Mouse (Mus musculus) embryo, embryonic 11 days (tissue): ENCODE data around the gene Taok3.

Experiments used
- DNase-seq: peaks from one replicate; pipeline ENCODE4 v3.0.0-alpha.2; 2015

Gene Taok3

DNA sequence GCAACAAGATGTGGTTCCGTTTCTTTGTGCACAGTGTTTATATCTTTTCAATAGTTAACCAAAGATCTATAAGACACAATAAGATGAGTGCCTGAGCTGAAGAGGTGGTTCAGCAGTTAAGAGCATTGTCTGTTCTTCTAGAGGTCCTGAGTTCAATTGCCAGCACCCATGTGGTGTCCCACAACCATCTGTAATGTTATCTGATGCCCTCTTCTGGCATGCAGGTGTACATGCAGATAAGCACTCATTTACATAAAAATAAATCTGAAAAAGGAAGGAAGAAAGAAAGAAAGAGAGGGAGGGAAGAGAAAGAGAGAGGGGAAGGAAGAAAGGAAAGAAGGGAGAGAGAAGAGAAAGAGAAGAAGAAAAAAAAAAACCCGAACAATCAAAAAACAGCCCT lies 186.9 kb downstream of the Taok3 start:
- DNase-seq, result no peak

DNA sequence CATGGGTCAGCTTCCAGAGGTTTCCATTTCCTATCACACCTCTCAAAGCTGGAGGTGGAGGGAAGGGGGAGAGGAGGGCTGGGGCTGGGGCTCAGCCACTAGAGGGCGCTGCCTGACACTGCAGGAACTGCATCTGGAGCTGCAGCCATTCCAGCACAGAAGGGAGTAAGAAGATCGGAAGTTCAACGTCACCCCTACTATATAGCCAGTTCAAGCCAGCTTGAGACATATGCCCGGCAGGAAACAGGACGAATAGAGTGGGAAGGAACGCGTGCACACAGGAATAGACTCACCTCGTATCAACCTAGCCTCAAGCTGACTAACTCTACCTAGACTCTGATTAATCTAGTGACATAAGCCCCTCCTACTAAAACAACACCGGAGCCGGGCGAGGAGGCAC lies 187.8 kb downstream of the Taok3 start:
- DNase-seq, result peak; percentile 74

DNA sequence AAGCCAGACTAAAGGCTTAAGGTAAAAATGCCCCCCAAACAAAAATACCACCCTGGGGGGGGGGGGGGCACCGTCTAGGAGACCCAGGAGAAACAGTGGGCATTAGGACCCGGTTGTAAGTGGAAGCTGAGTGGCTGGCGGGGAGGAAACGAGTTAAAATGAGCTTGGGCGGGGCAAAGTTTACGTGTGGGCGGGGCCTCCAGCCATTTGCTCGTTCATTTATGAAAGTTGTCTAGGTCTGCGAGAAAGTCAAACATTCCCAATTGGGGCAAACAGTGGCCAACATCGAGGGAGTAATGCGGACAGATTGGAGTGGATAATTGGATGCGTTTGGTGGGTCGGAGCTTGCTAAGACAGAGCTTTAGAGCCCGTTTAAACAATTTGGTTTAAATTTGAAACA lies 193.5 kb downstream of the Taok3 start:
- DNase-seq, result peak; percentile 74

DNA sequence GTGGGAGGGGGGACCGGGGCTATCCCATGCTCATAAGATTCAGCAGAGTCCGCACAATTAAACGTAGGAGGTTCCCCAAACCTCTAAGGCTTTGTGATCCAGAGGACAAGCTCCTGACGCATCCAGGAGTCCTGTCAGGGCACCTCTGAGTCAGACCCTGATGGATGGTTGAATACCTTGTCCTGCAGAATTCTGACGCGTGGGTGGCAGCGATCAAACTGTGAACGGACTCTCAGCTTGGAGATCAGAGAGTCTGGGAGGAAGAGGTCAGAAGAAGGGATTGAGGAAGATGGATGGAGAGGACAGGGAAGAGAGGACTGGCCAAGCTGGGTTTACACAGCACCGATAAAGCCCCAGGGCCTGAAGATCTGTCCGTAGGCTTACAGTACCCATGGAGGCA lies 194.0 kb downstream of the Taok3 start:
- DNase-seq, result no peak

DNA sequence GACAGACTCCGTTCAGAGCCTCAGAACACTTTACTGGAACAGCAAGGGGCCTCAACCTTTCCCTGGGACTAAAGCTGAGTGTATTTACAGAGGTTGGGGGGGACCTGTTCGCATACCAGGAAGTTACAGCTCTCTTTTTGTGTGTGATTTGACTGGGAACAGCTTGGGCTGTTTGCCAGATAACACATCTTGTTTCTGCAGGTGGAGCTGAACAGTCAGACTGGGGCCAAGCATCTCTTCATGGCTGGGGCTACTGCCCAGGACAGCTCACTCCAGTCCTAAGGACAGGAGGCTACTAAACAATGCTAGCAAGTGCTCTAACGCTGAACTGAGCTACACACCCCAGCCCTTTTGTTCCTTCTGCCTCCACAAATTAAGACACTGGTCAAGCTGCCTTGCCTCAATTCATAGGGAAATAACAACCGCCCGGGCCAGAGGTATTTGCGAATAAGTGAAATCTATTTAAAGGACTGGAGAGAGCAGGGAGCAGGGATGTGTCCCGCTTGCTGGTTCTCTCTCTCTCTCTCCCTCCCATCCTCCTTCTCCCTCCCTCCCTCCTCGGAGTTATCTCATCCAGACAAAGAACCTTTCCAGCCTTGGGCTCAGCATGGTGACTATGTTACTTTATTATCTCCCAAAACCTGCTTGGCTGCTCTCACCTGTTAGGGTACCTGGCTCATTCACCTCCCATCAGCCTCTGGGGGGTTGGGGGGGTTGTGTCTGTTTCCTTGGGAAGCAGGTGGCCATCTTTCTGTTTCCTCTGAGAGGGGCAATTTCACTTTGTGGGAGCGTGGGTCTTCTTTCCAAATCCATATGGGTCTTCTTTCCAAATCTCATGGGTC lies 194.9 kb downstream of the Taok3 start:
- peak; percentile 23 for DNase-seq

DNA sequence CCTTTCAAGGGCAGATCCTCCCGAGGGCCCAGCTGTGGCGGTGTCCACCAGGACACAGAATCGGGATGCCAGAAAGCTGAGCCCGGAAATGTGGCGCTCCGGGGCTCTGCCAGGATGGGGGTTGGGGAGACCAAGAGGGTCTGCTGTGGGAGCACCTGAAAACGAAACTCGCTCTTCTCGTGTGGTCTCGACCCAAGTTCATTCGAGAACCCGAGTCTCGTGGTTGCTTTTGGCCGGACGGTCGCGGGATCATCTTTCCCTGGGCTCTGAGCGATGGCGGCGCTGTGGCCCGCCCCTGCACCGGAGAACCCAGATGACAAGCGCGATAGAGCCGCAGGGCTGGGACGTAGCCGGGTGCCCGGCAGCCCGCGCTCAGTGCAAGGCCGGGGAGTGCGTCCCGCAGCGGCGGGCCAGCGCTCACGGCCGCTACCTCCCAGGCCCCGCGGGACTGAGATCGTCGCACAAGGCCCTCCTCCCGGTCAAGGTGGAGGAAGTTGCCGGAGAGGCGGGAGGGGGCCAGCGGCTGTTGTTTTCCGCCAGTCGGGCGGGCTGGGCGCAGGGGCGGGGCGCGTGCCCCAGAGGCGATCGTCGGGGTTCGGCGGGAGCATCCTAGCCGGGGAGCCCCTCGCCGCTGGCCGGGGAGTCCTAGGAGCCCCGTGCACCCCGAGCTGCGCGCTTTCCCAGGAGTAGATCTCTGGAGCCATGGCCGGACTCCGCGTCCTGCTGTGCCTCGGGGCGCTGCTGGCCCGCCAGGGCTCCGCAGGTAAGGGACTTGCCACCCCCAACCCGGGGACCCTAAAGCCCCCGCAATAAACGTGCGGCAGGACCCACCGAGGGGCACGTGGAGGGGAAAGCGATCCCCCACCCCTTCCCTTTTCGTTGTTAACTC lies 199.1 kb downstream of the Taok3 start, which contains the start of gene Vsig10:
TSS of gene Vsig10 (plus strand) at position 343 of the 889 bp plus-strand sequence.
- DNase-seq, result peak; percentile 79

DNA sequence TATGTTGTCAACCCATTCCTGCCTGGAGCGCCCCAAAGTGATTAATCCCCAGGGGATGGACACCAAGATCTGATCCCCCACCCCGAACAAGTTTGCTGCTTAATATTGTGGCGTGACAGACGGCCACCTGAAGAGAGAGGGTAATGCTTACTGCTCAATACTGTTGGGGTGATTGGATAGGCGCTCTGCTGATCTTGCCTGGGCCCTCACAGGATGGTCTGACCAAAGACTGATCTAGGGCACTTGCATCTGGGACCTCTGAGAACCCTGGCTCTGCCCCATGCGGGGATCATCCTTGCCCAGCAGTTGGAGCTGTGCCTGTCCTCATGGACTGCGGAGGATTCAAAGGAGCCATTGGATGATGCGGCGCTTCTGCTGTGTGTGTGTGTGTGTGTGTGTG lies 203.8 kb downstream of the Taok3 start:
- DNase-seq, result no peak
